Mouse (Mus musculus): ENCODE results near the gene Nav3.

The Nav3 gene

GRCm38 (mm10) chr10:110380792-110381191 lies 75.2 kb downstream of the Nav3 start:
- no peak for DNase-seq

- no peak for DNase-seq
Measured at GRCm38 (mm10) chr10:110372724-110373455, 83.1 kb downstream of the Nav3 start.

- DNase-seq: no peak
Measured at GRCm38 (mm10) chr10:110352148-110352547, 103.9 kb downstream of the Nav3 start.

- DNase-seq: no peak
Measured at GRCm38 (mm10) chr10:110330030-110330429, 126.0 kb downstream of the Nav3 start.

- no peak for DNase-seq
Measured at GRCm38 (mm10) chr10:110329629-110330028, 126.4 kb downstream of the Nav3 start.

GRCm38 (mm10) chr10:110322082-110322632 lies 133.8 kb downstream of the Nav3 start:
- no peak for DNase-seq

- DNase-seq: no peak
Measured at GRCm38 (mm10) chr10:110317275-110317674, 138.7 kb downstream of the Nav3 start.

- DNase-seq: no peak
Measured at GRCm38 (mm10) chr10:110314525-110314924, 141.5 kb downstream of the Nav3 start.

GRCm38 (mm10) chr10:110313959-110314358 lies 142.0 kb downstream of the Nav3 start:
- DNase-seq: no peak

- no peak for DNase-seq
Measured at GRCm38 (mm10) chr10:110309511-110309910, 146.5 kb downstream of the Nav3 start.

- no peak for DNase-seq
Measured at GRCm38 (mm10) chr10:110305609-110306008, 150.4 kb downstream of the Nav3 start.

- DNase-seq: no peak
Measured at GRCm38 (mm10) chr10:110290016-110290623, 165.9 kb downstream of the Nav3 start.

GRCm38 (mm10) chr10:110283879-110284278 lies 172.1 kb downstream of the Nav3 start:
- peak; percentile 17 for DNase-seq

GRCm38 (mm10) chr10:110272818-110273217 lies 183.2 kb downstream of the Nav3 start:
- no peak for DNase-seq

GRCm38 (mm10) chr10:110270561-110270960 lies 185.4 kb downstream of the Nav3 start:
- DNase-seq: no peak

GRCm38 (mm10) chr10:110242128-110242561 lies 213.9 kb downstream of the Nav3 start:
- DNase-seq: no peak

GRCm38 (mm10) chr10:110240667-110241066 lies 215.3 kb downstream of the Nav3 start:
- DNase-seq: no peak

GRCm38 (mm10) chr10:110233307-110233930 lies 222.6 kb downstream of the Nav3 start:
- DNase-seq: no peak

- no peak for DNase-seq
Measured at GRCm38 (mm10) chr10:110206411-110206810, 249.6 kb downstream of the Nav3 start.

GRCm38 (mm10) chr10:110204121-110204697 lies 251.8 kb downstream of the Nav3 start:
- DNase-seq: no peak

- DNase-seq: no peak
Measured at GRCm38 (mm10) chr10:110192881-110193280, 263.1 kb downstream of the Nav3 start.

- DNase-seq: no peak
Measured at GRCm38 (mm10) chr10:110192026-110192805, 263.8 kb downstream of the Nav3 start.

- DNase-seq: no peak
Measured at GRCm38 (mm10) chr10:110186242-110186641, 269.8 kb downstream of the Nav3 start.
